Mouse (Mus musculus) common myeloid progenitor, adult 5-6 weeks (primary cell): ENCODE results near the gene Igsf9. TPM values are rescaled to one million over a fixed set of nuclear protein-coding genes. Genes with fewer than 3 reads are reported as not detected.

Experiments used
- ATAC-seq: replicated peaks from 2 replicates; pipeline ENCODE4 v1.8.0; 2016; ENCODE audit warnings: low read depth, mild to moderate bottlenecking, moderate TSS enrichment, inconsistent platforms; ENCODE audit not compliant: poor library complexity, severe bottlenecking
- total RNA-seq: library from RNA; stranded (forward); fragments of 200-1000, 187-1606 nt; gene quantifications from 2 replicates; pipeline ENCODE4 v1.2.3, GENCODE M21; 2017

Igsf9 gene
- total RNA-seq, 1 experiment from 2014 or later = 0.14 TPM

- ATAC-seq = no peak
These were observed 8.1 kb downstream of the Igsf9 start for GRCm38 (mm10) chr1:172489585-172490250.

- peak; percentile 88 for ATAC-seq
These were observed 8.7 kb downstream of the Igsf9 start for GRCm38 (mm10) chr1:172490261-172490661.

GRCm38 (mm10) chr1:172492047-172492446 is 10.5 kb downstream of the Igsf9 start:
- no peak for ATAC-seq

- no peak for ATAC-seq
These were observed 11.9 kb downstream of the Igsf9 start for GRCm38 (mm10) chr1:172493516-172493915.

GRCm38 (mm10) chr1:172496030-172496429 is 14.4 kb downstream of the Igsf9 start:
- ATAC-seq = no peak

- no peak for ATAC-seq
These were observed 15.8 kb downstream of the Igsf9 start for GRCm38 (mm10) chr1:172497428-172497827.

GRCm38 (mm10) chr1:172499765-172500441 is 18.3 kb downstream of the Igsf9 start, which contains the start of gene Tagln2:
Gene Tagln2 (plus strand): TSS chr1:172500047.
- ATAC-seq = peak; percentile 42

- peak; percentile 14 for ATAC-seq
These were observed 19.1 kb downstream of the Igsf9 start for GRCm38 (mm10) chr1:172500451-172501370.

- ATAC-seq = peak; percentile 52
These were observed 20.0 kb downstream of the Igsf9 start for GRCm38 (mm10) chr1:172501371-172502144.

GRCm38 (mm10) chr1:172502145-172503110 is 20.8 kb downstream of the Igsf9 start:
- no peak for ATAC-seq

GRCm38 (mm10) chr1:172503111-172503997 is 21.8 kb downstream of the Igsf9 start:
- no peak for ATAC-seq

GRCm38 (mm10) chr1:172504756-172505155 is 23.2 kb downstream of the Igsf9 start:
- ATAC-seq = no peak

- peak; percentile 18 for ATAC-seq
These were observed 25.4 kb downstream of the Igsf9 start for GRCm38 (mm10) chr1:172507001-172507400.

GRCm38 (mm10) chr1:172507701-172508100 is 26.1 kb downstream of the Igsf9 start:
- ATAC-seq = no peak

GRCm38 (mm10) chr1:172508172-172508571 is 26.6 kb downstream of the Igsf9 start:
- peak; percentile 42 for ATAC-seq

- ATAC-seq = no peak
These were observed 27.6 kb downstream of the Igsf9 start for GRCm38 (mm10) chr1:172509235-172509634.

- no peak for ATAC-seq
These were observed 28.4 kb downstream of the Igsf9 start for GRCm38 (mm10) chr1:172509983-172510382.
